8 mouse cellular contexts compared by ENCODE assay signal in genomic region chr10:93588796-93589195, GRCm38 (mm10). TPM values are rescaled to one million over a fixed set of nuclear protein-coding genes. Genes with fewer than 3 reads are reported as not detected.
DNase-seq lines count a peak whose midpoint lies in the region; ATAC-seq lines count a peak whose summit lies in the region.

No protein-coding gene starts in this region.

- DNase-seq in lung, postnatal 4 days, result no peak
- DNase-seq in embryo, embryonic 11.5 days (ENCODE audit: low read depth, low spot score), result peak; percentile 8
- DNase-seq in layer of hippocampus, adult 9-11 months, result no peak
- DNase-seq in natural killer cell, adult 2 months (ENCODE audit: low spot score in 2 of 2), result no peak
- DNase-seq in B cell, adult 2 months, result no peak

- H3K27ac ChIP-seq in lung, embryonic 15.5 days, result peak overlapping the region; percentile 57; the same call in 1 of the 2 replicates
- H3K27ac ChIP-seq in hindbrain, embryonic 15.5 days (replicated peaks), result peak overlapping the region; percentile 87
- peak overlapping the region; percentile 88 for H3K27ac ChIP-seq in midbrain, embryonic 15.5 days

- peak overlapping the region; percentile 68 for H3K4me2 ChIP-seq in lung, embryonic 15.5 days
- H3K4me2 ChIP-seq in hindbrain, embryonic 15.5 days, result peak overlapping the region; percentile 86
- H3K4me2 ChIP-seq in midbrain, embryonic 15.5 days, result peak overlapping the region; percentile 83

- no peaks in the 10 kb centered on the region for H3K27me3 ChIP-seq in lung, embryonic 15.5 days
- no peaks in the 10 kb centered on the region for H3K27me3 ChIP-seq in hindbrain, embryonic 15.5 days
- no peaks in the 10 kb centered on the region for H3K27me3 ChIP-seq in midbrain, embryonic 15.5 days (replicated peaks)

- H3K4me3 ChIP-seq in lung, embryonic 15.5 days, result peak overlapping the region; percentile 89
- peak overlapping the region; percentile 81 for H3K4me3 ChIP-seq in hindbrain, embryonic 15.5 days
- H3K4me3 ChIP-seq in midbrain, embryonic 15.5 days, result peak overlapping the region; percentile 66

- H3K36me3 ChIP-seq in lung, embryonic 15.5 days, result peaks cover 23% of the 10 kb centered on the region
- H3K36me3 ChIP-seq in hindbrain, embryonic 15.5 days, result peaks cover 11% of the 10 kb centered on the region
- no peaks in the 10 kb centered on the region for H3K36me3 ChIP-seq in midbrain, embryonic 15.5 days (replicated peaks)

- H3K9ac ChIP-seq in lung, embryonic 15.5 days, result peak overlapping the region; percentile 75
- peak overlapping the region; percentile 69 for H3K9ac ChIP-seq in hindbrain, embryonic 15.5 days
- peak overlapping the region; percentile 69 for H3K9ac ChIP-seq in midbrain, embryonic 15.5 days

- no peak for ATAC-seq in lung, embryonic 15.5 days (ENCODE audit: borderline replicate concordance, extremely low read depth, low FRiP score, low TSS enrichment)
- ATAC-seq in hindbrain, embryonic 15.5 days (ENCODE audit: low FRiP score, low read depth), result peak; percentile 7; the same call in 1 of the 2 replicates
- ATAC-seq in midbrain, embryonic 15.5 days (replicated peaks), result peak; percentile 45

- WGBS in lung, embryonic 15.5 days, result 1% methylated on average over 11 of the region's 11 CpGs
- 2% methylated on average over 11 of the region's 11 CpGs for WGBS in hindbrain, embryonic 15.5 days
- WGBS in midbrain, embryonic 15.5 days, result 2% methylated on average over 11 of the region's 11 CpGs

- no peaks in the 10 kb centered on the region for H3K9me3 ChIP-seq in lung, embryonic 15.5 days
- H3K9me3 ChIP-seq in hindbrain, embryonic 15.5 days, result no peaks in the 10 kb centered on the region
- no peaks in the 10 kb centered on the region for H3K9me3 ChIP-seq in midbrain, embryonic 15.5 days

- peaks cover 11% of the 10 kb centered on the region for H3K4me1 ChIP-seq in lung, embryonic 15.5 days
- H3K4me1 ChIP-seq in hindbrain, embryonic 15.5 days (replicated peaks), result peaks cover 29% of the 10 kb centered on the region
- peaks cover 19% of the 10 kb centered on the region for H3K4me1 ChIP-seq in midbrain, embryonic 15.5 days

RNA-seq across cellular contexts. Expression of gene Snrpf, which starts 0.7 kb away (rescaled TPM):
- polyA plus RNA-seq in lung, embryonic 15.5 days (2015; fragmentation: Nextera tagmentation; extraction: Ambion mirVana), result 110 and 122 TPM in 2 replicates
- polyA plus RNA-seq in hindbrain, embryonic 15.5 days (2015; fragmentation: Nextera tagmentation; extraction: Ambion mirVana), result 66.0 and 68.2 TPM in 2 replicates
- polyA plus RNA-seq in midbrain, embryonic 15.5 days (2015; fragmentation: Nextera tagmentation; extraction: Ambion mirVana), result 59.1 and 60.3 TPM in 2 replicates

RNA-seq across cellular contexts. Expression of gene Ccdc38, which starts 48.4 kb away (rescaled TPM):
- 0.15 and 0.24 TPM in 2 replicates for polyA plus RNA-seq in lung, embryonic 15.5 days (2015; fragmentation: Nextera tagmentation; extraction: Ambion mirVana)
- polyA plus RNA-seq in hindbrain, embryonic 15.5 days (2015; fragmentation: Nextera tagmentation; extraction: Ambion mirVana), result 0.35 and 0.39 TPM in 2 replicates
- polyA plus RNA-seq in midbrain, embryonic 15.5 days (2015; fragmentation: Nextera tagmentation; extraction: Ambion mirVana), result 0.30 and 0.33 TPM in 2 replicates

RNA-seq across cellular contexts. Expression of gene Amdhd1, which starts 49.0 kb away (rescaled TPM):
- 0.27 and 0.34 TPM in 2 replicates for polyA plus RNA-seq in lung, embryonic 15.5 days (2015; fragmentation: Nextera tagmentation; extraction: Ambion mirVana)
- polyA plus RNA-seq in hindbrain, embryonic 15.5 days (2015; fragmentation: Nextera tagmentation; extraction: Ambion mirVana), result 0.07 and 0.12 TPM in 2 replicates
- polyA plus RNA-seq in midbrain, embryonic 15.5 days (2015; fragmentation: Nextera tagmentation; extraction: Ambion mirVana), result 0.06 and 0.11 TPM in 2 replicates

RNA-seq across cellular contexts. Expression of gene Ntn4, which starts 51.7 kb away (rescaled TPM):
- polyA plus RNA-seq in lung, embryonic 15.5 days (2015; fragmentation: Nextera tagmentation; extraction: Ambion mirVana), result 0.44 and 0.67 TPM in 2 replicates
- 0.97 and 1.5 TPM in 2 replicates for polyA plus RNA-seq in hindbrain, embryonic 15.5 days (2015; fragmentation: Nextera tagmentation; extraction: Ambion mirVana)
- polyA plus RNA-seq in midbrain, embryonic 15.5 days (2015; fragmentation: Nextera tagmentation; extraction: Ambion mirVana), result 1.2 and 1.8 TPM in 2 replicates
